Mouse (Mus musculus) midbrain, embryonic 15.5 days (tissue): Measurements from ENCODE around the gene Wdr61. TPM values are rescaled to one million over a fixed set of nuclear protein-coding genes. Genes with fewer than 3 reads are reported as not detected.

Experiments used
- ATAC-seq: fragments of 200-750 bp; cut with Nextera tagmentation; replicated peaks from 2 replicates; pipeline ENCODE4 v1.8.0; 2017; ENCODE audit warnings: moderate TSS enrichment
- H3K27ac ChIP-seq: fragments of 300-500 bp; sonication (generic); 2 replicates; pipeline ENCODE4 v1.5.1; 2015; ENCODE audit warnings: mild to moderate bottlenecking, inconsistent platforms
- H3K27me3 ChIP-seq: fragments of 300-500 bp; sonication (generic); replicated peaks from 2 replicates; pipeline ENCODE4 v1.6.1; 2015; ENCODE audit warnings: inconsistent platforms
- H3K36me3 ChIP-seq: fragments of 300-500 bp; sonication (generic); replicated peaks from 2 replicates; pipeline ENCODE4 v1.6.1; 2015; ENCODE audit warnings: inconsistent platforms
- H3K4me1 ChIP-seq: fragments of 300-500 bp; sonication (generic); 2 replicates; pipeline ENCODE4 v1.6.1; 2015; ENCODE audit warnings: inconsistent platforms
- H3K4me2 ChIP-seq: fragments of 300-500 bp; sonication (generic); 2 replicates; pipeline ENCODE4 v1.6.1; 2015; ENCODE audit warnings: inconsistent platforms, mild to moderate bottlenecking, moderate library complexity
- H3K4me3 ChIP-seq: fragments of 300-500 bp; sonication (generic); 2 replicates; pipeline ENCODE4 v1.5.1; 2015; ENCODE audit warnings: mild to moderate bottlenecking, inconsistent platforms
- H3K9ac ChIP-seq: fragments of 300-500 bp; sonication (generic); 2 replicates; pipeline ENCODE4 v1.6.1; 2015; ENCODE audit warnings: mild to moderate bottlenecking, inconsistent platforms
- H3K9me3 ChIP-seq: fragments of 300-500 bp; sonication (generic); 2 replicates; pipeline ENCODE4 v1.6.1; 2016; ENCODE audit warnings: inconsistent platforms
- WGBS: fragments of 180-500 bp; shearing (Covaris S2); methylation state at CpG from one replicate; pipeline ENCODE4 v1.1.7; 2015; ENCODE audit warnings: mixed read lengths; 5-methylcytosine and 5-hydroxymethylcytosine counted together
- polyA plus RNA-seq: library from polyadenylated mRNA; unstranded; fragments of >200 nt; fragmentation: Nextera tagmentation; extraction: Ambion mirVana; gene quantifications from 2 replicates; pipeline ENCODE4 v1.2.1, GENCODE M21; 2015

The Wdr61 gene
- polyA plus RNA-seq, 1 experiment from 2014 or later, result 89.8 TPM

- no peak overlapping the region for H3K4me3 ChIP-seq
- no peak for ATAC-seq
- no peak overlapping the region for H3K9ac ChIP-seq
- H3K27me3 ChIP-seq, result no peaks in the 10 kb centered on the region
- no peak overlapping the region for H3K27ac ChIP-seq
- H3K36me3 ChIP-seq, result peaks cover 41% of the 10 kb centered on the region
- WGBS, result 83% methylated on average over 3 of the region's 3 CpGs
- no peak overlapping the region for H3K4me2 ChIP-seq
- H3K9me3 ChIP-seq, result no peaks in the 10 kb centered on the region
- H3K4me1 ChIP-seq, result no peaks in the 10 kb centered on the region
Observed at GRCm38 (mm10) chr9:54717527-54717926, 16.8 kb downstream of the Wdr61 start.

GRCm38 (mm10) chr9:54715776-54716175 lies 18.5 kb downstream of the Wdr61 start:
- Histone ChIP-seq H3K27me3 (no peaks in the 10 kb centered on the region), H3K9me3 (no peaks in the 10 kb centered on the region), H3K4me3 (no peak overlapping the region), H3K4me2 (no peak overlapping the region), H3K4me1 (no peaks in the 10 kb centered on the region), H3K27ac (no peak overlapping the region), H3K36me3 (peaks cover 30% of the 10 kb centered on the region), H3K9ac (no peak overlapping the region)
- no peak for ATAC-seq
- 93% methylated on average over 3 of the region's 3 CpGs for WGBS

- Histone ChIP-seq H3K9ac (no peak overlapping the region), H3K27me3 (no peaks in the 10 kb centered on the region), H3K4me2 (no peak overlapping the region), H3K9me3 (no peaks in the 10 kb centered on the region), H3K4me3 (no peak overlapping the region), H3K36me3 (peaks cover 1% of the 10 kb centered on the region), H3K27ac (no peak overlapping the region), H3K4me1 (peaks cover 3% of the 10 kb centered on the region; the same call in 1 of the 2 replicates)
- no peak for ATAC-seq
- 91% methylated on average over 5 of the region's 5 CpGs for WGBS
Observed at GRCm38 (mm10) chr9:54708085-54708484, 26.2 kb downstream of the Wdr61 start.

GRCm38 (mm10) chr9:54707288-54707999 lies 26.9 kb downstream of the Wdr61 start:
- Histone ChIP-seq H3K27me3 (no peaks in the 10 kb centered on the region), H3K4me2 (no peak overlapping the region), H3K9me3 (no peaks in the 10 kb centered on the region), H3K4me1 (peaks cover 3% of the 10 kb centered on the region; the same call in 1 of the 2 replicates), H3K4me3 (no peak overlapping the region), H3K9ac (no peak overlapping the region), H3K36me3 (no peaks in the 10 kb centered on the region; the same call in 1 of the 2 replicates), H3K27ac (no peak overlapping the region)
- ATAC-seq, result no peak
- 23% methylated on average over 8 of the region's 8 CpGs for WGBS

GRCm38 (mm10) chr9:54705561-54705960 lies 28.8 kb downstream of the Wdr61 start:
- WGBS, result 52% methylated on average over 1 of the region's 1 CpGs
- Histone ChIP-seq H3K4me2 (no peak overlapping the region), H3K27ac (no peak overlapping the region), H3K9ac (no peak overlapping the region), H3K4me3 (no peak overlapping the region), H3K27me3 (0 out of 2 replicates have a peak, but pooled peaks cover under 1% of the 10 kb centered on the region), H3K9me3 (no peaks in the 10 kb centered on the region), H3K4me1 (peaks cover 4% of the 10 kb centered on the region; the same call in 1 of the 2 replicates), H3K36me3 (no peaks in the 10 kb centered on the region; the same call in 1 of the 2 replicates)
- no peak for ATAC-seq

GRCm38 (mm10) chr9:54704361-54704760 lies 30.0 kb downstream of the Wdr61 start:
- no peak for ATAC-seq
- Histone ChIP-seq H3K9me3 (no peaks in the 10 kb centered on the region), H3K4me2 (no peak overlapping the region), H3K36me3 (no peaks in the 10 kb centered on the region; the same call in 1 of the 2 replicates), H3K27me3 (peaks cover 7% of the 10 kb centered on the region; the same call in 1 of the 2 replicates), H3K27ac (no peak overlapping the region), H3K9ac (no peak overlapping the region), H3K4me1 (peaks cover 13% of the 10 kb centered on the region), H3K4me3 (no peak overlapping the region)
- WGBS, result 81% methylated on average over 5 of the region's 5 CpGs

GRCm38 (mm10) chr9:54702581-54702980 lies 31.7 kb downstream of the Wdr61 start:
- peaks cover 7% of the 10 kb centered on the region; the same call in 1 of the 2 replicates for H3K27me3 ChIP-seq
- no peak overlapping the region for H3K27ac ChIP-seq

GRCm38 (mm10) chr9:54700746-54701145 lies 33.6 kb downstream of the Wdr61 start:
- ATAC-seq, result no peak
- Histone ChIP-seq H3K4me3 (no peak overlapping the region), H3K36me3 (no peaks in the 10 kb centered on the region), H3K27ac (no peak overlapping the region), H3K4me1 (peaks cover 15% of the 10 kb centered on the region), H3K9ac (no peak overlapping the region), H3K9me3 (no peaks in the 10 kb centered on the region), H3K4me2 (peak overlapping the region; percentile 94), H3K27me3 (peaks cover 7% of the 10 kb centered on the region; the same call in 1 of the 2 replicates)
- WGBS, result 81% methylated on average over 7 of the region's 7 CpGs

More at GRCm38 (mm10) chr9:54702581-54702980, 31.7 kb downstream of the Wdr61 start:
- 90% methylated on average over 2 of the region's 2 CpGs for WGBS
- Histone ChIP-seq H3K9me3 (no peaks in the 10 kb centered on the region), H3K36me3 (no peaks in the 10 kb centered on the region), H3K9ac (no peak overlapping the region), H3K4me3 (no peak overlapping the region), H3K4me1 (peaks cover 18% of the 10 kb centered on the region), H3K4me2 (no peak overlapping the region)
- ATAC-seq, result no peak

GRCm38 (mm10) chr9:54700174-54700475 lies 34.2 kb downstream of the Wdr61 start:
- 0 out of 2 replicates have a peak, but pooled peaks have one; percentile 2 for ATAC-seq
- Histone ChIP-seq H3K9me3 (no peaks in the 10 kb centered on the region), H3K4me1 (peaks cover 15% of the 10 kb centered on the region), H3K36me3 (no peaks in the 10 kb centered on the region), H3K9ac (peak overlapping the region; percentile 71), H3K27me3 (peaks cover 7% of the 10 kb centered on the region; the same call in 1 of the 2 replicates), H3K27ac (no peak overlapping the region), H3K4me3 (peak overlapping the region; percentile 78), H3K4me2 (peak overlapping the region; percentile 94)
- WGBS, result 29% methylated on average over 9 of the region's 9 CpGs

GRCm38 (mm10) chr9:54699345-54700173 lies 34.8 kb downstream of the Wdr61 start:
- Histone ChIP-seq H3K4me2 (peak overlapping the region; percentile 94), H3K4me1 (peaks cover 15% of the 10 kb centered on the region), H3K27me3 (peaks cover 7% of the 10 kb centered on the region; the same call in 1 of the 2 replicates), H3K27ac (no peak overlapping the region; the same call in 1 of the 2 replicates), H3K9me3 (no peaks in the 10 kb centered on the region), H3K9ac (peak overlapping the region; percentile 71), H3K4me3 (peak overlapping the region; percentile 78), H3K36me3 (no peaks in the 10 kb centered on the region)
- WGBS, result under 1% methylated on average over 83 of the region's 92 CpGs
- ATAC-seq, result peak; percentile 86

- Histone ChIP-seq H3K4me3 (peak overlapping the region; percentile 78), H3K36me3 (no peaks in the 10 kb centered on the region), H3K27me3 (peaks cover 7% of the 10 kb centered on the region; the same call in 1 of the 2 replicates), H3K9ac (peak overlapping the region; percentile 71), H3K4me1 (peaks cover 15% of the 10 kb centered on the region), H3K9me3 (no peaks in the 10 kb centered on the region), H3K27ac (no peak overlapping the region; the same call in 1 of the 2 replicates), H3K4me2 (peak overlapping the region; percentile 94)
- ATAC-seq, result peak; percentile 73
- WGBS, result 8% methylated on average over 27 of the region's 27 CpGs
Observed at GRCm38 (mm10) chr9:54699087-54699344, 35.3 kb downstream of the Wdr61 start.

GRCm38 (mm10) chr9:54698318-54699086 lies 35.8 kb downstream of the Wdr61 start, which contains the start of gene Dnaja4:
Gene Dnaja4, plus strand, starts transcription at chr9:54698873.
- Histone ChIP-seq H3K36me3 (no peaks in the 10 kb centered on the region), H3K4me1 (peaks cover 15% of the 10 kb centered on the region), H3K9me3 (no peaks in the 10 kb centered on the region), H3K4me2 (peak within 1 kb of the TSS; percentile 94), H3K4me3 (peak within 1 kb of the TSS; percentile 78), H3K27ac (no peak within 1 kb of the TSS; the same call in 1 of the 2 replicates), H3K27me3 (peaks cover 7% of the 10 kb centered on the region; the same call in 1 of the 2 replicates), H3K9ac (peak within 1 kb of the TSS; percentile 71)
- ATAC-seq, result peak; percentile 53
- 71% methylated on average over 17 of the region's 17 CpGs for WGBS
